Mouse (Mus musculus) liver, embryonic 15.5 days (tissue): ENCODE results near the gene BC035044. TPM values are rescaled to one million over a fixed set of nuclear protein-coding genes. Genes with fewer than 3 reads are reported as not detected.
"Not testable (repeated sequence)": the region's sequence is repeated elsewhere in the genome, so short reads cannot be mapped to it uniquely, and the experiment has no call there.

Experiments
- ATAC-seq: fragments of 200-750 bp; cut with Nextera tagmentation; 2 replicates; pipeline ENCODE4 v1.8.0; 2017; ENCODE audit warnings: moderate number of reproducible peaks, mild to moderate bottlenecking, moderate library complexity; ENCODE audit not compliant: insufficient read depth
- H3K27ac ChIP-seq: fragments of 300-500 bp; sonication (generic); replicated peaks from 2 replicates; pipeline ENCODE4 v1.5.1; 2015; ENCODE audit warnings: mild to moderate bottlenecking, inconsistent platforms
- H3K27me3 ChIP-seq: fragments of 300-500 bp; sonication (generic); 2 replicates; pipeline ENCODE4 v1.6.1; 2015; ENCODE audit warnings: mild to moderate bottlenecking, inconsistent platforms
- H3K36me3 ChIP-seq: fragments of 300-500 bp; sonication (generic); replicated peaks from 2 replicates; pipeline ENCODE4 v1.6.1; 2015; ENCODE audit warnings: moderate library complexity, mild to moderate bottlenecking, inconsistent platforms
- H3K4me1 ChIP-seq: fragments of 300-500 bp; sonication (generic); replicated peaks from 2 replicates; pipeline ENCODE4 v1.6.1; 2015; ENCODE audit warnings: inconsistent platforms
- H3K4me2 ChIP-seq: fragments of 300-500 bp; sonication (generic); 2 replicates; pipeline ENCODE4 v1.6.1; 2015; ENCODE audit warnings: moderate library complexity, mild to moderate bottlenecking, inconsistent platforms
- H3K4me3 ChIP-seq: fragments of 300-500 bp; sonication (generic); replicated peaks from 2 replicates; pipeline ENCODE4 v1.5.1; 2015; ENCODE audit warnings: mild to moderate bottlenecking, inconsistent platforms
- H3K9ac ChIP-seq: fragments of 300-500 bp; sonication (generic); 2 replicates; pipeline ENCODE4 v1.6.1; 2015; ENCODE audit warnings: moderate library complexity, mild to moderate bottlenecking, inconsistent platforms
- H3K9me3 ChIP-seq: fragments of 300-500 bp; sonication (generic); replicated peaks from 2 replicates; pipeline ENCODE4 v1.6.1; 2016; ENCODE audit warnings: inconsistent platforms
- WGBS: fragments of 180-500 bp; shearing (Covaris S2); methylation state at CpG from one replicate; pipeline ENCODE4 v1.1.7; 2015; ENCODE audit warnings: mixed read lengths; ENCODE audit not compliant: insufficient replicate concordance; 5-methylcytosine and 5-hydroxymethylcytosine counted together
- microRNA-seq: library from miRNA; unstranded; fragments of <30 nt; microRNA quantifications from one replicate; pipeline ENCODE4, GENCODE M21; 2016
- polyA plus RNA-seq: library from polyadenylated mRNA; unstranded; fragments of >200 nt; fragmentation: Nextera tagmentation; extraction: Ambion mirVana; gene quantifications from 2 replicates; pipeline ENCODE4 v1.2.1, GENCODE M21; 2015

BC035044 gene
- polyA plus RNA-seq, 1 experiment from 2014 or later = 6.9 TPM

DNA sequence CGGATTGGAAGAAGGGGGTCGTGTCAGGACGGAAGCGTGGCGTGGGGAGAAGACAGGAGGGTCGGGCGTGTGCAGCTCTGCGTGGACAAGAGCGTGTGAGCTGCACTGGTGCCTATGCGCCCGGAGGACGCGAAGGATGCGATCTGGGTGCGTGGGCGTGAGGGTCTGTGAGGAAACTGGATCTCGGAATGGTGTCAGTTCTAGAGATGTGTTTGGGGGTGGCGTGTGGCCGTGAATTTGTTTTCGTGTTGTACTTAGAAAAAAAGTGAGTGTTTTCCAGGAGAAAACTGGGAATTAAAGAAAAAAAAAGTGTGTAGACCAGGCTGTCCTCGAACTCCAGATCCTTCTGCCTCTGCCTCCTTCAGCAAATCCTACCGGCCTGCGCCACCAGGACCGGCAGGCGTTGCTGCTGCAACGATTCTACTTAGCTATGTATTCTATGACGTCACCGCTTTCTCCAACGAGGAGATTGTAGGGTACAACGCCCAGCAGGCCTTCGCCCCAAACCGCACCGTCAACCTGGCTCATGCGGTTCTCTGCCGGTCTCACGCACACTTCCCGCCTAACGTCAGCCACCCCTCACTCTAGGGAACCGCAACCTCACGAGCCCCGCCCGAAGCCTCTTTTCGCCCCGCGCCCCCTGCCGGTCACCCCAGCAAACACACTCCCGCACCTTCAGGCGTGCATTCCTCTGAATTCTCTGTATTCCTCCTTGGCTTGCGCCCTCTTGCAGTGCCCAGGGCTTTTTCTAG, 91.6 kb downstream of the BC035044 start:
- H3K27ac ChIP-seq = peak overlapping the region; percentile 74
- under 1% methylated on average over 49 of the region's 49 CpGs for WGBS
- H3K4me1 ChIP-seq = peaks cover 26% of the 10 kb centered on the region
- H3K9ac ChIP-seq = peak overlapping the region; percentile 59
- not testable (repeated sequence) for H3K36me3 ChIP-seq, H3K27me3 ChIP-seq, H3K9me3 ChIP-seq
- H3K4me2 ChIP-seq = peak overlapping the region; percentile 82
- H3K4me3 ChIP-seq = peak overlapping the region; percentile 70
- peak; percentile 64 for ATAC-seq

Small RNA genes lying within 50 kb of the gene (microRNA-seq; reads per million reads assigned to microRNA genes)
- not detected for gene Gm27336

Other genes with a start within 250 kb of the BC035044 start
- gene Clec2h, start 228.7 kb downstream of the BC035044 start, polyA plus RNA-seq = 0.07 and 0.10 TPM in 2 replicates
- not detected in 2 replicates for gene Klrb1, start 168.1 kb downstream of the BC035044 start, polyA plus RNA-seq
- 0.25 and 0.37 TPM in 2 replicates for gene Klrb1c, start 101.9 kb downstream of the BC035044 start, polyA plus RNA-seq
- gene Gm44511, start 64.8 kb downstream of the BC035044 start, polyA plus RNA-seq = not detected in 2 replicates
- 0.18 and 0.23 TPM in 2 replicates for gene Klrb1b, start 64.8 kb downstream of the BC035044 start, polyA plus RNA-seq
- gene Clec2i, start 3.5 kb downstream of the BC035044 start, polyA plus RNA-seq = 0.17 and 0.25 TPM in 2 replicates
- gene Clec2g, start 43.3 kb upstream of the BC035044 start, polyA plus RNA-seq = not detected in 2 replicates
- 0.24 and 0.36 TPM in 2 replicates for gene Klrb1f, start 154.8 kb upstream of the BC035044 start, polyA plus RNA-seq
- gene Clec2e, start 209.8 kb upstream of the BC035044 start, polyA plus RNA-seq = not detected in 2 replicates